Mouse (Mus musculus) cerebellum, postnatal 10 days (tissue): Measurements from ENCODE around the gene Gnas.

Source experiments
- DNase-seq, 2 experiments: peaks; one replicate each; pipeline ENCODE4 v3.0.0; 2021; ENCODE audit warnings: mixed read lengths in 2 of 2

Gene Gnas

DNA sequence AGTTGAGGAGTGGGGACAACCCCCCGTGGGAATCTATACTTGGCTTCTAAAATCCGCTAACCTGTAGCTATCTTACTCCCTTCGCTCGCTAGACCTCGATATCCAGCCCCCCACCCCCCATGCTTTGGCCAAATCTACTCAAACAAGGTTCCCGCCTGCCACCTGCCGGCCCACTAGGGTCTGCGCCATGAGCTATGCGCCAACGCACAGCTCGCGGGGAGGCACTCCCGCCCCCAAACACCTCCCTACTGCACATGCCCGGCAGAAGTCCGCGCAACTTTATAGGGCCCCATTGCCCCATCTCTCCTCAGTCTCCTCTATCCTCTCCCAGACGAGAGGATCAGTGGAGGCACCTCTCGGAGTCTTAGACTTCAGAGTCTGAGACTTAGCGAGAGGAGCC lies at the start of gene Gnas:
TSS of gene Gnas (plus strand) at position 310 of the 400 bp plus-strand sequence.
- DNase-seq = peak; percentile 80 to 81

DNA sequence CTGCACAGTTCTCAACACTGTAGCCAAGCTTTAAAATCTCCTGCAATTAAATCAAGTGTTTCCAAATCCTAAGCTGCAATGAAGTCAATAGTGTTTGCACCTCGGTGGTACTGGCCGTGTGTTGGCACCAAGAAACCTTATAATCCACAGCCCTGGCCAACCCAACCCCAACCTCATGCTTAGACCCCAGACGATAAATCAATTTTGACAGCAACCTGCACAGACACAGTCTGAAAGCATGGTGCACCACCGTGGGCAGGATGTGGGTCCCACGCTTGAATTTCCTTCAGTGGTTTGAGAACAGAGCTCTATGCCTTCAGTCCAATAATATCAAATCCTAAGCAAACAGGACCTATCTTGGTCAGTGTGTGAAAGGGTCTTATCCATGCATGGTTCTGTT lies 41.7 kb upstream of the Gnas start:
- no peak for DNase-seq

- no peak for DNase-seq
Observed at GRCm38 (mm10) chr2:174251963-174252362, 32.2 kb upstream of the Gnas start.

GRCm38 (mm10) chr2:174257312-174257711 lies 26.8 kb upstream of the Gnas start:
- DNase-seq = no peak

DNA sequence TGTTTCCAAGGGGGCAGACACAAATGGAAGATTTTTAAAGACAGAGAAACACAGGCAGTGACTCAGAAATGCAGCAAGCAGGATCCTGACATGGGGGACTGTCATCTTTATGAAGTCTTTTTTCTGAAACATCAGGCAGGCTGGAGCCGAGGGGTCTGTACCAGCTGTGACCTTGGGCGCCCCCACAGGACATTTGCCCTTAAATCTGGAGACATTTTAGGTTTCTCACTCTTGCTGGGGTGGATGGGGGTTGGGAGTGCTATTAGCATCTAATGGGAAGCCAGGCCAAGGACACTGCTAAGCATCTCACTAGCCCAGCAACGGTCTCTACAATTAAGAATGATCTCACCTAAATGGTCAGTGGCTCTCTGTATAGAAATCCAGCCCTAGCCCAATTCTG lies 24.1 kb upstream of the Gnas start:
- peak in 1 of 2 experiments; percentile 23 for DNase-seq

- DNase-seq = no peak
Observed at GRCm38 (mm10) chr2:174260908-174261800, 23.0 kb upstream of the Gnas start.

GRCm38 (mm10) chr2:174261801-174262200 lies 22.3 kb upstream of the Gnas start:
- no peak for DNase-seq

- peak in 1 of 2 experiments; percentile 14 for DNase-seq
Observed at GRCm38 (mm10) chr2:174263110-174263815, 20.9 kb upstream of the Gnas start.

GRCm38 (mm10) chr2:174264248-174264647 lies 19.9 kb upstream of the Gnas start:
- no peak for DNase-seq

DNA sequence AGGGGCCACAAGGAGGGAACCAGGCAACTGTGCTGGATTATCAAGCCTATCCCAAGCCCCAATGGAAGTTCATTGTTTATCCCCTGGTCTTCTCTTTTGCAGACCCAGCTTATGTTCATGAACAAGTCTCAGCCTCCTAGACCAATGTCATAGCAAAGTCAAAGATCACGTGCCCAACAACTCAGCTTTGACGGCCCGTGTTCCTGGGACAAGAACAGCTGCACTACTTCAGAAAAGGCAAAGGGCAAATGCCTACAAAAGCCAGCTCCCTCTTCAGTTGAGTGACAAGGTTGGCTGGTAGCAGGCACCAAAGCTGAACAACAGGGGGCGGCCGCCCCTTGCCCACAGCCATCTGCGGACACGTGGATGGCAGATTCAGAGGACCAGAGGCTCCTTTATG lies 13.7 kb upstream of the Gnas start:
- no peak for DNase-seq

GRCm38 (mm10) chr2:174271459-174271858 lies 12.7 kb upstream of the Gnas start:
- DNase-seq = no peak

DNA sequence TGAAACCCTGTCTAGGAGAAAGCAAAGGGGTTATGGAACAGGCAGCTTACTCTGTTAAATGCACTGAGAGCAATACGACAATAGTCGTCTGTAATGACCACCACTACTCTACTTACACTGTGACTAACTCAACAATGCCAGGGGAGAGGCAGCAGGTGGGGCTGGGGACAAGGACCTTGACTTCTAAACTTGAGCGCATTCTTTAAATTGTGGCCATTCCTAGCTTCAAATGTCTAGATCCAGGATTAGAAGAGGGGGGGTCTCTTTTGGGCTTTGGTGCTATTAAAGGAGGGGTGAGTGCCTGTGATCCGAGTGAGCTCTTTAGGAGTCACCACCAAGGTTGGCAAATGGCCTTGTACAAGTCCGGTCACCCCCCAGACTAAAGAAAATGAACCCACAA lies 11.0 kb upstream of the Gnas start:
- no peak for DNase-seq

GRCm38 (mm10) chr2:174273961-174274360 lies 10.2 kb upstream of the Gnas start:
- DNase-seq = no peak

DNA sequence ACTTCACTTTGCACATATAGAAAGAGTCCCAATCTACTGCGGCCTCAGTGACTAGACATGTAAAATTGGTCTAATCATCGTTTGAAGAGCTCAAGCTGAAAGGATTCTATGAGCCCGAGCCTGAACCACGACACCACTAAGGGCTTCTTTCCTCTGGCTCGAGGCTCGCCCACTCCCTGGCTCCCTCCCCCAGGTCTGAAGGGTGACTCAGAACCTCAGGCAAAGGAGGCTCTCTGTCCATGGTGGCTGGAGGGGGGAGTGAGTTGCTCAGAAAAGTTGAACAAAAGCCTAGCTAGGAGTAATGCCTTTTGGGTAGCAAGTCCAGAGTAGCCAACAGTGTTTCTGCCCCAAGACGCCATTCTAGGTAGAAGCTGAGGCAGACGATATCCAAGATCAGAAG lies 4.3 kb upstream of the Gnas start:
- DNase-seq = no peak

GRCm38 (mm10) chr2:174283341-174283740 lies 779 bp upstream of the Gnas start:
- DNase-seq = no peak

GRCm38 (mm10) chr2:174284807-174285457 lies 812 bp downstream of the Gnas start:
- DNase-seq = no peak

DNA sequence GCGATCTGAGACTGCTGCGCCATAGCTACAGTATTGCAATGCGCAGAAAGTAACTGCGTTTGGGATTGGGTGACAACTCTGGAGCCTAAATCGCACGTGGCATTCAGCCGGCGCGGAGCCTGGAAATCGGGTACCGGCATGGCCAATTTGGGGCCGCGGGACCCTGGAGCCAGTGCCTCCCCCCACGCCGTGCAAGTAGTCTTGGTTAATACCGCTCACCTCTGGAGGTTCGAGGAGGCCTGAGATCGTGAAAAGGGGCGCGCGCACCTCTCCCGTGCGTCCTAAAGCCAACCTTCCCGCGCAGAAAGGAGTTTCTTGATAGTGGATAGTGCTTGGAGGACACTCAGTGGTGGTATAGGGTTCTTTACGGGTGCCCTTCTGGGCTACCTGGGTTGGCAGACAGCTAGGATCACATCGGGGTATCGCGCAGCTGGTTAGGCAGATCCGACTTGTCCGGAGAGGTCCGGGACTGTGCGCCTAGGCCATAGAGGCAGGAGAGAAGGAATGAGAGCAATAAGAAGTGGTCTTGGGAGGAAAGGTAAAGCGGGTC lies 1.9 kb downstream of the Gnas start:
- no peak for DNase-seq

DNA sequence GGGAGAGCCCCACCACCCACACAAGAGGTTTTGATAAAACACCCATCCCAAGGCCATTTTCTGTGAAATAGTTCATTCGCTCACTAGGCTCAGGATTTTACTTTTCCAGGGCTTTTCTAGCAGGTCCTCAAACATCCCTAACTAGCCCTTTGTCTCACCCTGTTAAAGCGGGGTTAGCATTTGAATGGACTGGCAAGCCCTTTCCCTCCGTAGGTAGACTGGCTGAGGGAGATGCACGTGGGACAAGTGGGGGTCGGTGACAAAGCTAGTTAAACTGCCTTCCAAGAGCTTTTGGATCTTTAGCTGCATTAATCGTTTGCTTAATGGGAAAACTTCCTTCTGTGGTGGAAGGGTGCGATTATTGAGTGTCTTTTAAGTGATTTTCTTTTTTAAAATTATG lies 3.8 kb downstream of the Gnas start:
- DNase-seq = no peak

GRCm38 (mm10) chr2:174288673-174289430 lies 4.7 kb downstream of the Gnas start:
- DNase-seq = no peak

GRCm38 (mm10) chr2:174291029-174291661 lies 7.0 kb downstream of the Gnas start:
- no peak for DNase-seq

GRCm38 (mm10) chr2:174291662-174292030 lies 7.5 kb downstream of the Gnas start:
- DNase-seq = peak in 1 of 2 experiments; percentile 26

GRCm38 (mm10) chr2:174294457-174294856 lies 10.3 kb downstream of the Gnas start:
- peak; percentile 29 to 54 for DNase-seq
